Mouse (Mus musculus): ENCODE results near the gene Tsr3. TPM values are rescaled to one million over a fixed set of nuclear protein-coding genes. Genes with fewer than 3 reads are reported as not detected.

Tsr3 gene
- polyA plus RNA-seq, 1 experiment from 2014 or later: 63.4 TPM

DNA sequence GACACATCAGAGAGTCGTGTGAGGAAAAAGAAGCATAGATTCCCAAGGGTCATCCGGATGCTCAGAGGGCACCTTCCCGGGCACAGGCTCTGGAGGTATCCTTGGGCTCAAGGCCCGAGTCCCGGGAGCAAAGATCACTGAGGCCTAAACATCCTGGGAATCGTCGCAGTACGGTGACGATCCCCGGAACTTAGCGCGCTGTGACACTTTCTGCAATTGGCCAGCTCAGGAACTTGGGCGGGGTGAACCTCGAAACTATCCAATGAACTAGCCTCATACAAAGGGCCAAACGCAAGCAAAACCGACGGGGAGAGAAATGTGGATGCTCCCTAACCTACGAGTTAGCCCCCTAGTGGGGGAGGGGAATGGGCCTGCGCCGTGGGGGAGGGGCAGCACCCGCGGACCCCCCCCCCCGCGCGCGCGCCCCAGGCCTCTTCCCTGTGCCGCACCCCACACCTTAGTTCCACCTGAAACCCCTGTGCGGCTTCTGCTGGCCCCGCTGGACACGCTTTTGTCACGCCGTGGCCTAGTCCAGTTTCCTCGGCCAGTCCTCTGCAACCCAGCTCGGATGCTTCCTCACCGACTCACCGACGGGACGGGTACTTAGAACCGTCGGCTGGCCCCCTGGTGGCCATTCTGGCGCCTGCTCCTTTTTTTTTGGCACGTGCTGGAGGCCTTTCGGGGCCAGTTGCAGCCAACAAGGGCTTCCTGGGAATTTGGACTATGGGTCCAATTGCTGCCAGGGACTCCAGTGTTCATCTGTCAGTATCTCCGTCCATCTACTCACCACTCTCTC lies 33.9 kb downstream of the Tsr3 start:
- Histone ChIP-seq H3K4me2 (ENCODE audit: low read depth, low read length, severe bottlenecking) (peak overlapping the region; percentile 55), H3K36me3 (ENCODE audit: control insufficient read depth, insufficient read depth, low read length) (peaks cover 1% of the 10 kb centered on the region; the same call in 1 of the 2 replicates), H3K9me3 (ENCODE audit: control insufficient read depth, low read length) (no peaks in the 10 kb centered on the region), H3K27ac (ENCODE audit: low read depth, low read length) (peak overlapping the region; percentile 97), H3K4me1 (replicated peaks; ENCODE audit: control insufficient read depth, insufficient read depth, low read length) (peaks cover 9% of the 10 kb centered on the region), H3K27me3 (ENCODE audit: control insufficient read depth, insufficient read depth, low read length) (no peaks in the 10 kb centered on the region), H3K9ac (ENCODE audit: low read length) (peak overlapping the region; percentile 100), H3K4me3 (ENCODE audit: low read depth, low read length) (peak overlapping the region; percentile 99)
- ATAC-seq (replicated peaks; ENCODE audit: low FRiP score): peak; percentile 89
- WGBS: 1% methylated on average over 41 of the region's 45 CpGs
- DNase-seq (ENCODE audit: low spot score): peak; percentile 96

DNA sequence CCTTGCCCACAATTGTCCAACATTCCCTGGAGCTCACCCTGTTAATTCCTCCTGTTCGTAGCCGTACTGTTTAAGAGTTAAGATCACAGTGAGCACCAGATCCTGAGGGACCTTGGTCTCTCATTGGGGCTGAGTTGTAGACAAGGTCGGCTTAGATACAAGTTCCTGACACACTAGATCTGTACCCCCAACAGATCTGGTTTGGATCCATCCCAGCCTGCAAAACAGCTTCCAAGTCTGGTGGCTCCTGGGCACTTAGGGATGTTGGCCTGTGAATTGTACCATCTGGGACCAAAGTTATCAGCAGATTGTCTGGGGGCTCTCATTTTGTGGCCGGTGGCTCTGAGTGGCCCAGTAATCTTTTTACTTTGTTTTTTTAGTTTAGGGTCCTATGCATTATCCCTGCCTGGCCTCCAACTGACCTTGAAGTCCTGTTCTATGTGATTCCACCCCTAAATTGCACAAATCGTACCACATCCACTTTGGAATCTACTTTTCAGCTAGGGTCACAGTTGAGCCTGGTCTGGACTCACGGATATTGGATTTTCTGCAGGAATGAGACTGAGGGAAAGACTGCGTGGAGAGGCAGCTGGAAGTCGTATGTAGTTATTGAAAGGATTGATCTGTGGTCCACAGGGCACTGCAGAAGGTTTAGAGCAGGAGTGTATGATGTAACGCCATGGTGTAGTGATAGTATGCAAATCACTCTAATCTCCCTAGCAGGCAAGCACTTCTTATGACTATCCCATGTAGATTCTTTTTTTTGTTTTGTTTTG lies 34.8 kb downstream of the Tsr3 start, which contains the start of gene Ube2i:
Ube2i (minus strand) TSS at position 52 of the 776 bp plus-strand sequence.
- H3K9me3 ChIP-seq (ENCODE audit: control insufficient read depth, low read length): no peaks in the 10 kb centered on the region
- H3K27ac ChIP-seq (ENCODE audit: low read depth, low read length): peak within 1 kb of the TSS; percentile 97
- peak within 1 kb of the TSS; percentile 55 for H3K4me2 ChIP-seq (ENCODE audit: low read depth, low read length, severe bottlenecking)
- DNase-seq (ENCODE audit: low spot score): no peak
- H3K9ac ChIP-seq (ENCODE audit: low read length): peak within 1 kb of the TSS; percentile 100
- H3K36me3 ChIP-seq (ENCODE audit: control insufficient read depth, insufficient read depth, low read length): no peaks in the 10 kb centered on the region
- H3K4me3 ChIP-seq (ENCODE audit: low read depth, low read length): peak within 1 kb of the TSS; percentile 99
- 83% methylated on average over 9 of the region's 9 CpGs for WGBS
- no peak for ATAC-seq (replicated peaks; ENCODE audit: low FRiP score)
- H3K4me1 ChIP-seq (replicated peaks; ENCODE audit: control insufficient read depth, insufficient read depth, low read length): peaks cover 9% of the 10 kb centered on the region
- no peaks in the 10 kb centered on the region for H3K27me3 ChIP-seq (ENCODE audit: control insufficient read depth, insufficient read depth, low read length)

DNA sequence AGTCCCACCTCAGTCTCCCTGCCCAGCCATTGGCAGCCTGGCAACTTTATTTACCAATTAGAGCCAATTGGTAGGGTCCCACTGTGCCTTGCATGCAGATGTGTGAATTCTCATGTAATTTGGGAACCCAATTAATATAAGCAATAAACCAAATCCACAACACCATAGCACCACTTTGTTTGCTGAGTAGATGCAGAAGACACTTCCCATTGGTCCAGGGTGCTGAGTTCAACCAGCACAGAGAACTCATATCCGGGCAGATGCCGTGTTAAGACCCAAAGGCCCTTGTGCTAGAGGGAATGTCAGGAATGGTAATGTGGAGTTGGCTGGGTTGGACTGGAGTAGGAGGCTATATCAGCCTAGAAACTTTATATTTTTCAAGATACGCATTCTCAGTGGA lies 35.9 kb downstream of the Tsr3 start:
- no peaks in the 10 kb centered on the region for H3K9me3 ChIP-seq (ENCODE audit: control insufficient read depth, low read length)
- peaks cover 9% of the 10 kb centered on the region for H3K4me1 ChIP-seq (replicated peaks; ENCODE audit: control insufficient read depth, insufficient read depth, low read length)
- no peaks in the 10 kb centered on the region for H3K27me3 ChIP-seq (ENCODE audit: control insufficient read depth, insufficient read depth, low read length)
- ATAC-seq (replicated peaks; ENCODE audit: low FRiP score): no peak
- DNase-seq (ENCODE audit: low spot score): no peak
- no peak overlapping the region for H3K27ac ChIP-seq (ENCODE audit: low read depth, low read length)
- no peak overlapping the region for H3K4me2 ChIP-seq (ENCODE audit: low read depth, low read length, severe bottlenecking)
- no peaks in the 10 kb centered on the region for H3K36me3 ChIP-seq (ENCODE audit: control insufficient read depth, insufficient read depth, low read length)
- 90% methylated on average over 3 of the region's 3 CpGs for WGBS
- no peak overlapping the region for H3K4me3 ChIP-seq (ENCODE audit: low read depth, low read length)
- H3K9ac ChIP-seq (ENCODE audit: low read length): no peak overlapping the region

DNA sequence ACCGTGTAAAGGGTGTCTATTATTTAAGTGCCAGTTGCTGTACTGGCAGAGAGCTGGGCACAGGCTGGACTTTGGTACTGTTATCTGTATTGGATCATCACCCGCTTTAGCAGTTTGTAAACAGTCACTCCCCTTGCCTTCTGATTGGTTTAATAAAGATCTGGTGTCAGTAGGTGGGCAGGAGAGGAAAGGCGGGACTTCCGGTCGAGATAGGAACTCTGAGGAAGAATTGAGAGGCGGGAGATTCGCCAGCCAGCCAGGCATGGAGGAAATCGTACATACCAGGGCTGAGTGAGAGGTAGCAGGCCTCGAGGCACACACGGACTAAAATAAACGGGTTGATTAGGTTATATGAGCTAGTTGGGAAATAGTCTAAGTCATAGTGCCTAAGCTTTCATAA lies 42.2 kb downstream of the Tsr3 start:
- 46% methylated on average over 11 of the region's 11 CpGs for WGBS
- no peak overlapping the region for H3K4me2 ChIP-seq (ENCODE audit: low read depth, low read length, severe bottlenecking)
- H3K4me1 ChIP-seq (replicated peaks; ENCODE audit: control insufficient read depth, insufficient read depth, low read length): no peaks in the 10 kb centered on the region
- H3K27me3 ChIP-seq (ENCODE audit: control insufficient read depth, insufficient read depth, low read length): no peaks in the 10 kb centered on the region
- no peak overlapping the region for H3K9ac ChIP-seq (ENCODE audit: low read length)
- H3K4me3 ChIP-seq (ENCODE audit: low read depth, low read length): no peak overlapping the region
- DNase-seq (ENCODE audit: low spot score) (no peak), ATAC-seq (replicated peaks; ENCODE audit: low FRiP score) (no peak)
- H3K9me3 ChIP-seq (ENCODE audit: control insufficient read depth, low read length): no peaks in the 10 kb centered on the region
- H3K27ac ChIP-seq (ENCODE audit: low read depth, low read length): no peak overlapping the region
- no peaks in the 10 kb centered on the region for H3K36me3 ChIP-seq (ENCODE audit: control insufficient read depth, insufficient read depth, low read length)

DNA sequence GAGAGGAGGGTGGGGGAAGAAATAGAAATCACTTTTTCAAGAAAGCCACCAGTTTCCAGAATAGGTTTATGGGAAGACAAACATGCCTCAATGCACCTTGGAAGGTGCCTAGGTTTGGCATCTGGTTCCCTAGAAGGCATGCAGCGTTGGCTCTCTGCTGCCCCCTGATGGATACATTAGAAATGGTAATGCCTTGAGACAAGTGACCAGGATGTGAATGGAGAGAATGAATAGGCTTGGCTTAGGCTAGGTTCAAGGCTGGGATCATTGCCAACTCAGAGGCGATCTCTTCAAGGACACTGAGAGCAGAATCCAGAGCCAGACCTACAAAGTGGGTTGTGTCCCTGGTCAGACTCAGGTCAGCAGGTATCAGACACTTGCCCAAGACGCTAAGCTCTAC lies 45.1 kb downstream of the Tsr3 start:
- Histone ChIP-seq H3K4me2 (ENCODE audit: low read depth, low read length, severe bottlenecking) (no peak overlapping the region), H3K4me3 (ENCODE audit: low read depth, low read length) (no peak overlapping the region), H3K9me3 (ENCODE audit: control insufficient read depth, low read length) (no peaks in the 10 kb centered on the region), H3K4me1 (replicated peaks; ENCODE audit: control insufficient read depth, insufficient read depth, low read length) (no peaks in the 10 kb centered on the region), H3K9ac (ENCODE audit: low read length) (no peak overlapping the region), H3K36me3 (ENCODE audit: control insufficient read depth, insufficient read depth, low read length) (no peaks in the 10 kb centered on the region), H3K27me3 (ENCODE audit: control insufficient read depth, insufficient read depth, low read length) (no peaks in the 10 kb centered on the region), H3K27ac (ENCODE audit: low read depth, low read length) (no peak overlapping the region)
- ATAC-seq (replicated peaks; ENCODE audit: low FRiP score) (no peak), DNase-seq (ENCODE audit: low spot score) (peak; percentile 77)
- 27% methylated on average over 3 of the region's 3 CpGs for WGBS

DNA sequence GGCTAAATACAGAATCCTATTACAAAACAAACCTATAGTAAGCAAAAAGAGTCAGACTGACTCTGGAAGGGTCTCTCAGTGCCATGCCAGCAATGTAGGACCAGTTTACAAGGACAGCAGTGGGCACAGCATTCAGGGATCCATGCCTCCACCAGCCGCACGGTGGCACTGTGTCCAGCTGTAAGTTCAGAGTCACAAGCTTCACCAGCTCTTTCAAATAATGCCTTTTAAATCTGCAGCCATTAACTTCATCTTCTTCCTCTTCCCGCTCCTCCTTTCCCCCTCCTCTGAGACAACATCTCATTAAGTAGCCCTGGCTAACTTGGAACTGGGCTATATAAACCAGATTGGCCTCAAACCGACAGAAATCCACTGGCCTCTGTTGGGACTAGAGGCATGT lies 48.9 kb downstream of the Tsr3 start:
- no peaks in the 10 kb centered on the region for H3K36me3 ChIP-seq (ENCODE audit: control insufficient read depth, insufficient read depth, low read length)
- H3K27me3 ChIP-seq (ENCODE audit: control insufficient read depth, insufficient read depth, low read length): no peaks in the 10 kb centered on the region
- no peak overlapping the region for H3K27ac ChIP-seq (ENCODE audit: low read depth, low read length)
- WGBS: 20% methylated on average over 4 of the region's 4 CpGs
- H3K9me3 ChIP-seq (ENCODE audit: control insufficient read depth, low read length): no peaks in the 10 kb centered on the region
- no peak overlapping the region for H3K4me2 ChIP-seq (ENCODE audit: low read depth, low read length, severe bottlenecking)
- DNase-seq (ENCODE audit: low spot score) (peak; percentile 69), ATAC-seq (replicated peaks; ENCODE audit: low FRiP score) (no peak)
- H3K4me1 ChIP-seq (replicated peaks; ENCODE audit: control insufficient read depth, insufficient read depth, low read length): no peaks in the 10 kb centered on the region
- H3K4me3 ChIP-seq (ENCODE audit: low read depth, low read length): no peak overlapping the region
- no peak overlapping the region for H3K9ac ChIP-seq (ENCODE audit: low read length)

DNA sequence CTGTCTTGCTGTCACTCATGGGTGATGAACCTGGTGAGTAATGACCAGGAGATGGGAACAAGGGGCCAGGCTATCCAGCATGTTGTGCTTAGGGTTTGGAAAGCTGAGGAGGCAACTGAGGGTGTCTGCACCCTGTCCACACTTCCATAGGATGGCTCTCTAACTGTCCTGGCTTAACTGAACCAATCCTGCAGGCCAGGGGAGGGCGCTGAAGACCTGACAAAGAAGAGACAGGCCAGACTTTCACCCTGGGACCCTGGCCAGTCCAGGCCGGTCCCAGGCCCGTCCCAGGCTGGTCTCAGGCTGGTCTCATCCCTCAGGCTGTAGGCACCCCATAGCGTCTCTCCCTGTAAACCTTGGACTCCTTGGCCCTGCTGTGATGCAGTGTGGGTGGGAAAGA lies 50.4 kb downstream of the Tsr3 start:
- H3K4me2 ChIP-seq (ENCODE audit: low read depth, low read length, severe bottlenecking): no peak overlapping the region
- H3K36me3 ChIP-seq (ENCODE audit: control insufficient read depth, insufficient read depth, low read length): no peaks in the 10 kb centered on the region
- 30% methylated on average over 4 of the region's 4 CpGs for WGBS
- DNase-seq (ENCODE audit: low spot score): peak; percentile 38
- H3K9ac ChIP-seq (ENCODE audit: low read length): no peak overlapping the region
- ATAC-seq (replicated peaks; ENCODE audit: low FRiP score): no peak
- no peaks in the 10 kb centered on the region for H3K4me1 ChIP-seq (replicated peaks; ENCODE audit: control insufficient read depth, insufficient read depth, low read length)
- no peaks in the 10 kb centered on the region for H3K27me3 ChIP-seq (ENCODE audit: control insufficient read depth, insufficient read depth, low read length)
- H3K27ac ChIP-seq (ENCODE audit: low read depth, low read length): no peak overlapping the region
- H3K4me3 ChIP-seq (ENCODE audit: low read depth, low read length): no peak overlapping the region
- no peaks in the 10 kb centered on the region for H3K9me3 ChIP-seq (ENCODE audit: control insufficient read depth, low read length)
